15 mouse cellular contexts compared by ENCODE assay signal in genomic region chr4:102775596-102776270, GRCm38 (mm10).
"Had no signal": no experiment of that assay in that cellular context is flagged by ENCODE, and none has a peak within 500 bp of the region (broad histone marks: within the 10 kb centered on the region; RNA-seq: fewer than 3 reads in every experiment).

No protein-coding gene starts in this region.

- DNase-seq: kidney, adult 11 months; kidney, postnatal 14 days; left cerebral cortex, postnatal 4 days; liver, embryonic 13.5 days; liver, postnatal 0 days; lung, postnatal 14 days; thymus, postnatal 14 days had no signal

- H3K27me3 ChIP-seq: limb, embryonic 15.5 days; liver, embryonic 13.5 days; lung, embryonic 15.5 days; megakaryocyte, embryonic 14.5 days; midbrain, embryonic 15.5 days; neural tube, embryonic 12.5 days had no signal

- H3K36me3 ChIP-seq: limb, embryonic 15.5 days; liver, embryonic 13.5 days; lung, embryonic 15.5 days; midbrain, embryonic 15.5 days; neural tube, embryonic 12.5 days had no signal

- H3K9me3 ChIP-seq: limb, embryonic 15.5 days; liver, embryonic 13.5 days; lung, embryonic 15.5 days; megakaryocyte, embryonic 14.5 days; midbrain, embryonic 15.5 days; neural tube, embryonic 12.5 days had no signal

- H3K27ac ChIP-seq: limb, embryonic 15.5 days; liver, embryonic 13.5 days; lung, embryonic 15.5 days; macrophage; midbrain, embryonic 15.5 days; neural tube, embryonic 12.5 days; stomach, postnatal 0 days had no signal

- H3K4me2 ChIP-seq: limb, embryonic 15.5 days; liver, embryonic 13.5 days; lung, embryonic 15.5 days; midbrain, embryonic 11.5 days; midbrain, embryonic 15.5 days; neural tube, embryonic 12.5 days had no signal

- H3K4me1 ChIP-seq: limb, embryonic 15.5 days; liver, embryonic 13.5 days; lung, embryonic 15.5 days; megakaryocyte, embryonic 14.5 days had no signal

- H3K4me3 ChIP-seq: limb, embryonic 15.5 days; liver, embryonic 13.5 days; lung, embryonic 15.5 days; megakaryocyte, embryonic 14.5 days; midbrain, embryonic 15.5 days; neural tube, embryonic 12.5 days had no signal

- H3K9ac ChIP-seq: limb, embryonic 15.5 days; liver, embryonic 13.5 days; liver, postnatal 0 days; lung, embryonic 15.5 days; midbrain, embryonic 15.5 days; neural tube, embryonic 12.5 days had no signal

- ATAC-seq: liver, postnatal 0 days; midbrain, embryonic 15.5 days had no signal
